Mouse (Mus musculus) heart, embryonic 10.5 days (tissue): ENCODE measurements around the gene Mib2. TPM values are rescaled to one million over a fixed set of nuclear protein-coding genes. Genes with fewer than 3 reads are reported as not detected.
A peak's percentile ranks its signal among the peaks of the same experiment; 100 is the strongest.

Source experiments
- DNase-seq: peaks from one replicate; pipeline ENCODE4 v3.0.0-alpha.2; 2017; ENCODE audit warnings: low spot score
- H3K27ac ChIP-seq: fragments of 300-500 bp; sonication (generic); 2 replicates; pipeline ENCODE4 v1.5.1; 2016; ENCODE audit warnings: mild to moderate bottlenecking
- H3K27me3 ChIP-seq: fragments of 300-500 bp; sonication (generic); 2 replicates; pipeline ENCODE4 v1.6.1; 2016; ENCODE audit warnings: mild to moderate bottlenecking; ENCODE audit not compliant: poor library complexity, insufficient read depth, severe bottlenecking
- H3K36me3 ChIP-seq: fragments of 300-500 bp; sonication (generic); 2 replicates; pipeline ENCODE4 v1.6.1; 2016; ENCODE audit warnings: mild to moderate bottlenecking, moderate library complexity
- H3K4me1 ChIP-seq: fragments of 300-500 bp; sonication (generic); 2 replicates; pipeline ENCODE4 v1.6.1; 2016; ENCODE audit warnings: mild to moderate bottlenecking
- H3K4me3 ChIP-seq: fragments of 300-500 bp; sonication (generic); 2 replicates; pipeline ENCODE4 v1.5.1; 2016; ENCODE audit warnings: mild to moderate bottlenecking, moderate library complexity
- H3K9me3 ChIP-seq: fragments of 300-500 bp; sonication (generic); 2 replicates; pipeline ENCODE4 v1.6.1; 2016; ENCODE audit warnings: mild to moderate bottlenecking, moderate library complexity
- WGBS: fragments of 180-500 bp; shearing (Covaris S2); methylation state at CpG from one replicate; pipeline ENCODE4 v1.1.7; 2016; 5-methylcytosine and 5-hydroxymethylcytosine counted together
- polyA plus RNA-seq: library from polyadenylated mRNA; unstranded; fragments of >200 nt; fragmentation: Nextera tagmentation; extraction: Ambion mirVana; gene quantifications from 2 replicates; pipeline ENCODE4 v1.2.1, GENCODE M21; 2016

Gene Mib2
- polyA plus RNA-seq, 1 experiment from 2014 or later, result 15.4 TPM

GRCm38 (mm10) chr4:155635766-155636499, 33.1 kb downstream of the Mib2 start:
- no peaks in the 10 kb centered on the region for H3K4me1 ChIP-seq
- no peaks in the 10 kb centered on the region for H3K9me3 ChIP-seq
- H3K4me3 ChIP-seq, result no peak overlapping the region
- no peak for DNase-seq
- H3K27me3 ChIP-seq, result no peaks in the 10 kb centered on the region
- H3K36me3 ChIP-seq, result peaks cover 91% of the 10 kb centered on the region
- H3K27ac ChIP-seq, result no peak overlapping the region

GRCm38 (mm10) chr4:155630267-155630666, 38.7 kb downstream of the Mib2 start:
- WGBS, result 88% methylated on average over 6 of the region's 6 CpGs
- Histone ChIP-seq H3K9me3 (no peaks in the 10 kb centered on the region), H3K4me1 (no peaks in the 10 kb centered on the region), H3K36me3 (peaks cover 76% of the 10 kb centered on the region), H3K4me3 (no peak overlapping the region), H3K27ac (no peak overlapping the region), H3K27me3 (no peaks in the 10 kb centered on the region)
- DNase-seq, result no peak

- WGBS, result under 1% methylated on average over 84 of the region's 84 CpGs
These were observed 44.4 kb downstream of the Mib2 start, which contains the start of gene Cdk11b for GRCm38 (mm10) chr4:155624338-155625291. Gene Cdk11b, plus strand, starts transcription at chr4:155624854.

GRCm38 (mm10) chr4:155618321-155618720, 50.7 kb downstream of the Mib2 start:
- Histone ChIP-seq H3K36me3 (peaks cover 79% of the 10 kb centered on the region), H3K4me3 (no peak overlapping the region), H3K27me3 (no peaks in the 10 kb centered on the region), H3K4me1 (no peaks in the 10 kb centered on the region; the same call in 1 of the 2 replicates), H3K27ac (no peak overlapping the region), H3K9me3 (no peaks in the 10 kb centered on the region)
- WGBS, result 85% methylated on average over 5 of the region's 5 CpGs
- DNase-seq, result no peak

More at GRCm38 (mm10) chr4:155624338-155625291, 44.4 kb downstream of the Mib2 start, which contains the start of gene Cdk11b:
- no peaks in the 10 kb centered on the region for H3K27me3 ChIP-seq
- H3K4me1 ChIP-seq, result peaks cover 4% of the 10 kb centered on the region
- no peaks in the 10 kb centered on the region for H3K9me3 ChIP-seq
- peak within 1 kb of the TSS; percentile 96 for H3K4me3 ChIP-seq
- peak within 1 kb of the TSS; percentile 88 for H3K27ac ChIP-seq
- DNase-seq, result peak; percentile 99
- peaks cover 47% of the 10 kb centered on the region for H3K36me3 ChIP-seq

- no peak for DNase-seq
- Histone ChIP-seq H3K9me3 (no peaks in the 10 kb centered on the region), H3K4me1 (no peaks in the 10 kb centered on the region), H3K27me3 (no peaks in the 10 kb centered on the region), H3K36me3 (peaks cover 84% of the 10 kb centered on the region), H3K4me3 (no peak overlapping the region), H3K27ac (no peak overlapping the region)
- 96% methylated on average over 3 of the region's 3 CpGs for WGBS
These were observed 55.7 kb downstream of the Mib2 start for GRCm38 (mm10) chr4:155613264-155613663.

- WGBS, result 87% methylated on average over 3 of the region's 3 CpGs
- Histone ChIP-seq H3K4me3 (no peak overlapping the region), H3K27me3 (no peaks in the 10 kb centered on the region), H3K27ac (no peak overlapping the region), H3K9me3 (no peaks in the 10 kb centered on the region), H3K36me3 (peaks cover 71% of the 10 kb centered on the region), H3K4me1 (no peaks in the 10 kb centered on the region)
- DNase-seq, result no peak
These were observed 57.1 kb downstream of the Mib2 start for GRCm38 (mm10) chr4:155611860-155612259.

- H3K9me3 ChIP-seq, result no peaks in the 10 kb centered on the region
- 76% methylated on average over 2 of the region's 2 CpGs for WGBS
- H3K4me1 ChIP-seq, result peaks cover 6% of the 10 kb centered on the region; the same call in 1 of the 2 replicates
- no peak overlapping the region for H3K27ac ChIP-seq
- DNase-seq, result no peak
- H3K27me3 ChIP-seq, result no peaks in the 10 kb centered on the region
- no peak overlapping the region for H3K4me3 ChIP-seq
- H3K36me3 ChIP-seq, result peaks cover 58% of the 10 kb centered on the region
These were observed 62.2 kb downstream of the Mib2 start for GRCm38 (mm10) chr4:155606825-155607224.

- DNase-seq, result no peak
- Histone ChIP-seq H3K4me1 (peaks cover 6% of the 10 kb centered on the region; the same call in 1 of the 2 replicates), H3K27me3 (no peaks in the 10 kb centered on the region), H3K9me3 (no peaks in the 10 kb centered on the region), H3K36me3 (peaks cover 44% of the 10 kb centered on the region), H3K27ac (no peak overlapping the region), H3K4me3 (no peak overlapping the region)
- 88% methylated on average over 4 of the region's 4 CpGs for WGBS
These were observed 63.9 kb downstream of the Mib2 start for GRCm38 (mm10) chr4:155605132-155605531.

Other genes starting within 250 kb of the Mib2 start
- gene Tmem52, start 200.1 kb downstream of the Mib2 start, polyA plus RNA-seq, result not detected in 2 replicates
- gene Gnb1, start 177.8 kb downstream of the Mib2 start, polyA plus RNA-seq, result 416 and 440 TPM in 2 replicates
- gene Nadk, start 106.8 kb downstream of the Mib2 start, polyA plus RNA-seq, result 70.8 and 93.3 TPM in 2 replicates
- 8.4 and 9.5 TPM in 2 replicates for gene Slc35e2, start 67.8 kb downstream of the Mib2 start, polyA plus RNA-seq
- 48.6 and 60.2 TPM in 2 replicates for gene Cdk11b, start 44.3 kb downstream of the Mib2 start, polyA plus RNA-seq
- gene Gm10563, start 23.8 kb downstream of the Mib2 start, polyA plus RNA-seq, result not detected in 2 replicates
- 34.6 and 39.8 TPM in 2 replicates for gene Mmp23, start 15.8 kb downstream of the Mib2 start, polyA plus RNA-seq
- 0.78 and 1.7 TPM in 2 replicates for gene Fndc10, start 25.1 kb upstream of the Mib2 start, polyA plus RNA-seq
- gene Ssu72, start 35.6 kb upstream of the Mib2 start, polyA plus RNA-seq, result 146 and 152 TPM in 2 replicates
- 0.38 and 0.54 TPM in 2 replicates for gene Tmem240, start 65.6 kb upstream of the Mib2 start, polyA plus RNA-seq
- 133 and 147 TPM in 2 replicates for gene Atad3a, start 91.9 kb upstream of the Mib2 start, polyA plus RNA-seq
- 2.1 and 3.1 TPM in 2 replicates for gene Vwa1, start 105.5 kb upstream of the Mib2 start, polyA plus RNA-seq
- 2.1 and 4.7 TPM in 2 replicates for gene Tmem88b, start 116.7 kb upstream of the Mib2 start, polyA plus RNA-seq
- gene Ankrd65, start 121.2 kb upstream of the Mib2 start, polyA plus RNA-seq, result not detected in 2 replicates
- gene Mrpl20, start 133.7 kb upstream of the Mib2 start, polyA plus RNA-seq, result 176 and 226 TPM in 2 replicates
- gene Ccnl2, start 143.3 kb upstream of the Mib2 start, polyA plus RNA-seq, result 131 and 150 TPM in 2 replicates
- 157 and 170 TPM in 2 replicates for gene Aurkaip1, start 162.1 kb upstream of the Mib2 start, polyA plus RNA-seq
- gene Mxra8, start 170.5 kb upstream of the Mib2 start, polyA plus RNA-seq, result 39.0 and 50.5 TPM in 2 replicates
- gene Dvl1, start 178.2 kb upstream of the Mib2 start, polyA plus RNA-seq, result 2.8 and 3.6 TPM in 2 replicates
- gene Tas1r3, start 194.2 kb upstream of the Mib2 start, polyA plus RNA-seq, result 0.13 and 0.14 TPM in 2 replicates
- 14.0 and 16.2 TPM in 2 replicates for gene Cptp, start 200.2 kb upstream of the Mib2 start, polyA plus RNA-seq
- gene Ints11, start 200.3 kb upstream of the Mib2 start, polyA plus RNA-seq, result 52.1 and 73.9 TPM in 2 replicates
- 43.8 and 43.9 TPM in 2 replicates for gene Pusl1, start 222.6 kb upstream of the Mib2 start, polyA plus RNA-seq
- gene Acap3, start 222.6 kb upstream of the Mib2 start, polyA plus RNA-seq, result 12.3 and 13.3 TPM in 2 replicates